Mouse (Mus musculus) stomach, embryonic 16.5 days (tissue): Measurements from ENCODE around the gene Lin52. TPM values are rescaled to one million over a fixed set of nuclear protein-coding genes. Genes with fewer than 3 reads are reported as not detected.

Experiments
- ATAC-seq: fragments of 200-750 bp; cut with Nextera tagmentation; 2 replicates; pipeline ENCODE4 v1.8.0; 2017; ENCODE audit warnings: moderate number of reproducible peaks, moderate TSS enrichment; ENCODE audit not compliant: insufficient read depth, low FRiP score
- H3K27ac ChIP-seq: fragments of 300-500 bp; sonication (generic); 2 replicates; pipeline ENCODE4 v1.5.1; 2014; ENCODE audit warnings: low read length
- H3K27me3 ChIP-seq: fragments of 300-500 bp; sonication (generic); 2 replicates; pipeline ENCODE4 v1.6.1; 2014; ENCODE audit warnings: low read length, control low read depth, mixed read lengths; ENCODE audit not compliant: control insufficient read depth, insufficient read depth
- H3K36me3 ChIP-seq: fragments of 300-500 bp; sonication (generic); 2 replicates; pipeline ENCODE4 v1.6.1; 2014; ENCODE audit warnings: low read length; ENCODE audit not compliant: control insufficient read depth, insufficient read depth
- H3K4me1 ChIP-seq: fragments of 300-500 bp; sonication (generic); 2 replicates; pipeline ENCODE4 v1.6.1; 2014; ENCODE audit warnings: low read length, control low read depth, mixed read lengths; ENCODE audit not compliant: control insufficient read depth, insufficient read depth
- H3K4me2 ChIP-seq: fragments of 300-500 bp; sonication (generic); 2 replicates; pipeline ENCODE4 v1.6.1; 2014; ENCODE audit warnings: low read depth, low read length, mixed read lengths
- H3K4me3 ChIP-seq: fragments of 300-500 bp; sonication (generic); replicated peaks from 2 replicates; pipeline ENCODE4 v1.5.1; 2014; ENCODE audit warnings: mild to moderate bottlenecking, low read length
- H3K9ac ChIP-seq: fragments of 300-500 bp; sonication (generic); 2 replicates; pipeline ENCODE4 v1.6.1; 2014; ENCODE audit warnings: low read length
- H3K9me3 ChIP-seq: fragments of 300-500 bp; sonication (generic); replicated peaks from 2 replicates; pipeline ENCODE4 v1.6.1; 2016; ENCODE audit warnings: low read length, control low read depth; ENCODE audit not compliant: control insufficient read depth
- WGBS: fragments of 180-500 bp; shearing (Covaris S2); extraction: QIAGEN DNeasy Blood & Tissue Kit; methylation state at CpG from one replicate; pipeline ENCODE4 v1.1.7; 2014; 5-methylcytosine and 5-hydroxymethylcytosine counted together
- polyA plus RNA-seq: library from polyadenylated mRNA; unstranded; fragments of >200 nt; fragmentation: Nextera tagmentation; extraction: Ambion mirVana; gene quantifications from 2 replicates; pipeline ENCODE4 v1.2.1, GENCODE M21; 2015

Gene Lin52
- polyA plus RNA-seq, 1 experiment from 2014 or later, result 16.3 TPM

DNA sequence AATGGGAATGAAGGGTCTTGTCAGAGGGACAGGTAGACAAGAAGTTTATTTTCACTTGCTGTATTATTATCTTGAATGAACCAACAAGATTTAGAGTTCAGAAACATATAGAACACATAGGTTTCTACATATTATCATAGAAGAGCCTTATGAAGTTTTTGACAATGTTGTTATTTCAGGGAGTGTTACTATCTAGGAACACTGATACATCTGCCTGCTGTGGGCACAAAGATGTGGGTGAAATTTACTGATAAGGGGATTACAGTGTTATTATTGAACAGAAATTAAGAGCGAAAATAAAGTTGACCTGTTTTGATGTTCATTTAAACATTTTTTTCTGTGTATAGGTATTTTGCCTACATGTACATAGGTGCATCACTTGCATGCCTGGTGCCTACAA, 45.6 kb downstream of the Lin52 start:
- H3K4me1 ChIP-seq, result no peaks in the 10 kb centered on the region
- no peaks in the 10 kb centered on the region for H3K9me3 ChIP-seq
- H3K4me2 ChIP-seq, result no peak overlapping the region
- H3K27me3 ChIP-seq, result no peaks in the 10 kb centered on the region
- H3K27ac ChIP-seq, result no peak overlapping the region
- H3K36me3 ChIP-seq, result no peaks in the 10 kb centered on the region
- WGBS, result 91% methylated on average over 1 of the region's 1 CpGs
- no peak overlapping the region for H3K4me3 ChIP-seq
- ATAC-seq, result no peak
- no peak overlapping the region for H3K9ac ChIP-seq

DNA sequence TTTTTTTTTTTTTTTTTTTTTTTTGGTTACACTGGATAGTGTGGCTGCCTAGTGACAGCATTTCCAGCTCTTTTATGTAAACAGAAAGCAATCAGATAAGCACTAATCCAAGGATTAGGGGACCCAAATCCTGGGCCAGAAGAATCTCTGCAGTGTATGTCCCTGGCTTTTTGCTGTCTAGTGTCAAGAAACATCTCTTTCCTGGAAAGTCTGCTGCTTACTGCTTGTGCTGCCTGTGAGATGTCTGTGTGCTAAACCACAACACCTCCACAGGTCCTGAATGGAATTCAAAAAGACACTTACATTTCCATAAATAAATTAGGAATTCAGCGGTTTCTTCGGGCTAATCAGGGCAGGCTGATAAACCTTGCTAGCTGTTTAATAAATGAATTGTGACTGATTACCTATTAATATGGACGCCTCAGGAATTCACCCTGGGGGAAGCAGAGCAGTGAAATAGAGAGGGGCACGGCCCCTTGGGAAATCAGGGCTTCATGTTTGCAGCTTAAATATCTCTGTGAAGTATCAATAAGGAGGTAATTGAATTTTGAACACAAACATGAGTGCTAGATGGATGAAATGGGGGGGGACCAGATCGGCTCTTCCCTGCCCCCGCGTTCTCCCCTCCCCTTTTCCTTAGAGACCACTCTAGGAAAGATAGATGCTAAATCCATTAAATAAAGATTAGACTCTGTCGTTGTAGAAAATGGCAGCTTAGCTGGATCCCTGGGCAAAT, 49.5 kb downstream of the Lin52 start:
- ATAC-seq, result no peak
- Histone ChIP-seq H3K36me3 (no peaks in the 10 kb centered on the region), H3K4me3 (no peak overlapping the region), H3K9ac (no peak overlapping the region), H3K27me3 (no peaks in the 10 kb centered on the region), H3K9me3 (no peaks in the 10 kb centered on the region), H3K27ac (no peak overlapping the region), H3K4me2 (no peak overlapping the region), H3K4me1 (no peaks in the 10 kb centered on the region)
- 51% methylated on average over 8 of the region's 8 CpGs for WGBS

DNA sequence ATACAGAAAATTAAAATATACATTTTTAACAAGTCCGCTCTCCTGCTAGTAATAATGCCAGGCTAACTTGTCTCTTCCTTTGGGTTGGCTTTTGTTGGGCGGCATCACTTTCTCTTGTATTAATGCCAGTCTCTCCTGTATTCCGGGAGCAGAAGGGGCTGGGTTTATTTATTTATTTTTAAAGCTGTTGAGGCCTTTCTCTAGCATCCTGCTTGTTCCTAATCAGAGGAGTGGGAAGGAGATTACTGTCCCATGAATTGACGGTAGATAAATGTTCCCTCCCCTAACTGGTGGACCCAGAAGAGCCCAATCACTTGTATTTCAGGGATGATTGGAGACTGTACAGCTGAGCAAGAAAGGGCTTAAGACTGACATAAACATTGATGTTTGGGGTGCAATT, 50.1 kb downstream of the Lin52 start:
- Histone ChIP-seq H3K9ac (no peak overlapping the region), H3K27ac (no peak overlapping the region), H3K4me1 (no peaks in the 10 kb centered on the region), H3K36me3 (no peaks in the 10 kb centered on the region), H3K4me2 (no peak overlapping the region), H3K27me3 (no peaks in the 10 kb centered on the region), H3K4me3 (no peak overlapping the region), H3K9me3 (no peaks in the 10 kb centered on the region)
- WGBS, result 62% methylated on average over 4 of the region's 4 CpGs
- no peak for ATAC-seq

DNA sequence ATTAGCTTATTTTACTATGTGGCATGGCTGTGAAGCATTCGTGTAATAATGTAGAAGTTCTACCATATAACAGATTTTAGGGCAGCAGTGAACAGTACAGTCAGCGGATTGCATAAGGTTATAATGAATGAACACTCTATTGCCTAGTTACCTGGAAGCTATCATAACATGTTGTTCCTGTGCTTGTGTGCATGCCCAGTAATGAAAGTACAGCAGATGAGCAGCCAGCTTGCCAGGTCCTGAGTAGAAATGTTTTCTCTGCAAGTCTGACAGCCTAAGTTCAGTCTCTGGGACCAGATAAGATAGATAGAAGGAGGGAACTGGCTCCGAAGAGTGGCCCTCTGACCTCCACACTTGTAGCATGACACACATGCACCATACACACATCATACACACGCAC, 55.6 kb downstream of the Lin52 start:
- no peak for ATAC-seq

DNA sequence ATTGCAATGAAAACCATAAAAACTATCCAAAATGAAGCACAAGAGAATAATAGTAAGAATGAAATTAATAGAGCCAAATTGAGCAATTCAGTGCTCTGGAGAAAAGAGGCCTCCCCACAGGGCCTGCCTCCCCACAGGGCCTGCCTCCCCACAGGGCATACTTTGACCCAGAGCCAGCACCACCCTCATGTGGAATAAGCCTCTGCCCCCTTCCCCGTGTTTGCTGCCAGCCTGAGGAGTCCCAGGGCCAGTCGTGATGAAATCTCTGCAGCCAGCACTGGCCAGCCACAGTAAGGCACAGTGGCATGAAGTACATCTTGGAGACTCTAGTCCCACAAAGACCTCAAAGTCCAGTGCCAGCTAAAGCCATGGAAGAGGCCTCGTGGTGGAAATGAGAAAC, 60.8 kb downstream of the Lin52 start:
- H3K9ac ChIP-seq, result no peak overlapping the region
- no peaks in the 10 kb centered on the region for H3K4me1 ChIP-seq
- no peak overlapping the region for H3K27ac ChIP-seq
- WGBS, result 59% methylated on average over 3 of the region's 3 CpGs
- no peaks in the 10 kb centered on the region for H3K36me3 ChIP-seq
- no peak overlapping the region for H3K4me3 ChIP-seq
- H3K27me3 ChIP-seq, result no peaks in the 10 kb centered on the region
- no peaks in the 10 kb centered on the region for H3K9me3 ChIP-seq
- no peak overlapping the region for H3K4me2 ChIP-seq
- ATAC-seq, result no peak

More for the DNA sequence above, 55.6 kb downstream of the Lin52 start:
- Histone ChIP-seq H3K4me3 (no peak overlapping the region), H3K4me2 (no peak overlapping the region), H3K27me3 (no peaks in the 10 kb centered on the region), H3K9ac (no peak overlapping the region), H3K9me3 (no peaks in the 10 kb centered on the region), H3K4me1 (no peaks in the 10 kb centered on the region), H3K36me3 (no peaks in the 10 kb centered on the region), H3K27ac (no peak overlapping the region)
- WGBS, result 93% methylated on average over 4 of the region's 4 CpGs

DNA sequence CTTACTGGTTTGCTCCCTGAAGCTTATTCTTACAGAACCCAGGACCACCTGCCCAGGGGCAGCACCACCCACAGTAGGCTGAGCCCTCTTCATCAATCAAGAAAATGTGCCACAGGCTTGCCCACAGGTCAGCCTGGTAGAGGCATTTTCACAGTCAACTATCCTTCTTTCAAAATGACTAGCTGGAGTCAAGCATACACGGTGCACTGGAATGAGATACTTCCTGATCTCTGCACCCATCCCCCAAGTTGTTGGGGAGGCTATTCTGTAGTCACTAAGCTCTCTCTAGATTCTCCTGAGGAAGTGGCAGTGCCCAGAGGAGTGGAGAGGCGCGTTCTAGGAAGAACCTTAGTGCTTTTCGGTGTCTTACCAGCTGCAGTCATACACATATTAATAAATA, 64.3 kb downstream of the Lin52 start:
- Histone ChIP-seq H3K4me1 (no peaks in the 10 kb centered on the region), H3K27me3 (no peaks in the 10 kb centered on the region), H3K36me3 (no peaks in the 10 kb centered on the region), H3K27ac (no peak overlapping the region), H3K9me3 (no peaks in the 10 kb centered on the region), H3K4me3 (no peak overlapping the region), H3K9ac (no peak overlapping the region), H3K4me2 (no peak overlapping the region)
- 84% methylated on average over 4 of the region's 4 CpGs for WGBS
- no peak for ATAC-seq

DNA sequence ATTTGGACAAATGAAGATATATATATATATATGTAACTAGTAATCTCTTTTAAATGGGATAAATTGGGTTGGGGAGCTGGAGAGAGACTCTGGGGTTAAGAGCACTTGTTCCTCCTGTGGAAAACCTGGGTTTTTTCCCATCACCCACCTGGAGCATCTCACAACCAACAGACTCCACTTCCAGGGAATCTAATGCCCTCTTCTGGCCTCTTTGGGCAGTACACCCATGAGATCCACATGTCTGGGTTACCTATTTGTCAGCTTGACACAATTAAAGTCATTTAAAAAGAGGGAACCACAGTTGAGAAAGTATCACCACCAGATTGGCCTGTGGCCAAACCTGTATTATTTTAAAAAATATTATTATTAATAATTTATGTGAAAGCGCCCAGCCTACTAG, 65.4 kb downstream of the Lin52 start:
- Histone ChIP-seq H3K4me3 (no peak overlapping the region), H3K27me3 (no peaks in the 10 kb centered on the region), H3K4me1 (no peaks in the 10 kb centered on the region), H3K27ac (no peak overlapping the region), H3K36me3 (no peaks in the 10 kb centered on the region), H3K4me2 (no peak overlapping the region), H3K9me3 (no peaks in the 10 kb centered on the region), H3K9ac (no peak overlapping the region)
- ATAC-seq, result no peak
- 97% methylated on average over 1 of the region's 1 CpGs for WGBS

DNA sequence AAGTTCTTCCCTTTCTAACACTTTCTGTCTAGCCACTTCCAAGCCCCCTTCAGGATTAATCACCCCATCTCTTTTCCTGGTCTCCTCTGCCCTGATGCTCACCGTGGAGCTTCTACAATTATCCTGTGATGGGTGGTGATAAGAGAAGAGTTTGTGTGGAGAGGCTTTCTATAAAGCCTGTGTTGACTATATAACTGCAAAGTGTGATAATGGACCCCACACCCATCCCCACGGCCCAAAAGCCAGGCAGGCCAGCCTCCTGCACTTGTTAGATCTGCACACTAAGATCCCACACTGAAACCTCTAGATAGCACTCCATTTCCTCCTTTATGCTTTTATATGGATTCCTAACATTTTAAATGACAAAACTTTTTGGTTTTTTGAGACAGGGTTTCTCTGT, 66.8 kb downstream of the Lin52 start:
- Histone ChIP-seq H3K9ac (no peak overlapping the region), H3K4me2 (no peak overlapping the region), H3K27ac (no peak overlapping the region), H3K27me3 (no peaks in the 10 kb centered on the region), H3K36me3 (no peaks in the 10 kb centered on the region), H3K9me3 (no peaks in the 10 kb centered on the region), H3K4me3 (no peak overlapping the region), H3K4me1 (no peaks in the 10 kb centered on the region)
- 76% methylated on average over 2 of the region's 2 CpGs for WGBS
- ATAC-seq, result no peak

DNA sequence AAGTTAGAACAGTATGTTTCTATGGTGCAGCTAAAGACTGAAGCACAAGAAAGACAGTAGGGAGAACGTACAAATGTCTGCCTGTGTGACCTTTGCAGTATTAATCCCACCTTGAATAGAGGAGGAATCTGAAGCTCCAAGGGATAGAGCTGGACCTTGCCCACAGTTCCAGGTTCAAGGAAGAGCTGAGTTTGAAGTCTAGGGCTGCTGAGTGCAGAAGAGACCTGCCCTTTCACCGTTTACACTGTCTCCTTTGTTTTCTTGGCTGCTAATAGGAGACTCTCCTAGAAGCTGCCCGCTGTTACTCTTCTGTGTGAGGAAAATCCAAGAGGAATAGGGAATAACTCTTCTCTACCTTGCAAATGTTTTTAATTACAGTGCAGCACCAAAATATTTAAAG, 72.5 kb downstream of the Lin52 start:
- Histone ChIP-seq H3K4me3 (no peak overlapping the region), H3K27me3 (no peaks in the 10 kb centered on the region), H3K36me3 (no peaks in the 10 kb centered on the region), H3K27ac (no peak overlapping the region), H3K9me3 (no peaks in the 10 kb centered on the region), H3K4me2 (no peak overlapping the region), H3K4me1 (peaks cover 5% of the 10 kb centered on the region; the same call in 1 of the 2 replicates), H3K9ac (no peak overlapping the region)
- no peak for ATAC-seq
- WGBS, result 67% methylated on average over 3 of the region's 3 CpGs
